Mouse (Mus musculus) layer of hippocampus, adult 2 months (tissue): ENCODE measurements at regions not wholly inside any gene's neighbourhood (a gene's known extent, or its start where the extent isn't known, plus 50 kb on each side); places are given as distances from the start of the nearest gene placed in this dataset.

Experiments
- DNase-seq, 2 experiments: peaks; one replicate each; pipeline ENCODE4 v3.0.0; 2022; ENCODE audit warnings: low spot score in 2 of 2
- H3K27ac ChIP-seq: fragments of 200-600 bp; 2 replicates; pipeline ENCODE4 v1.8.1; 2022
- H3K4me3 ChIP-seq: fragments of 200-600 bp; 2 replicates; pipeline ENCODE4 v1.8.1; 2022; ENCODE audit warnings: mild to moderate bottlenecking
- CTCF ChIP-seq: fragments of 200-600 bp; conservative IDR thresholded peaks from 2 replicates; pipeline ENCODE4 v1.8.1; 2022; ENCODE audit warnings: antibody characterized with exemption, mild to moderate bottlenecking, moderate library complexity

GRCm38 (mm10) chr3:119950070-119950469 lies 165.8 kb upstream of the Ptbp2 start:
- Histone ChIP-seq H3K27ac (peak overlapping the region; percentile 81), H3K4me3 (no peak overlapping the region)
- no peak for TF ChIP-seq CTCF
- no peak for DNase-seq

- H3K4me3 ChIP-seq, result peak overlapping the region; percentile 36
- no peak for TF ChIP-seq CTCF
- no peak for DNase-seq
- peak overlapping the region; percentile 81 for H3K27ac ChIP-seq
Measured at GRCm38 (mm10) chr3:119949620-119950019, 165.4 kb upstream of the Ptbp2 start.

GRCm38 (mm10) chr3:119949041-119949470 lies 164.8 kb upstream of the Ptbp2 start:
- Histone ChIP-seq H3K4me3 (peak overlapping the region; percentile 36; the same call in 1 of the 2 replicates), H3K27ac (peak overlapping the region; percentile 81; the same call in 1 of the 2 replicates)
- DNase-seq, result peak in 1 of 2 experiments; percentile 21
- TF ChIP-seq CTCF, result no peak

GRCm38 (mm10) chr3:119947126-119947525 lies 162.9 kb upstream of the Ptbp2 start:
- Histone ChIP-seq H3K4me3 (no peak overlapping the region), H3K27ac (no peak overlapping the region)
- no peak for DNase-seq
- no peak for TF ChIP-seq CTCF

GRCm38 (mm10) chr3:119944115-119944514 lies 159.8 kb upstream of the Ptbp2 start:
- no peak for DNase-seq
- H3K27ac ChIP-seq, result no peak overlapping the region
- TF ChIP-seq CTCF, result no peak
- no peak overlapping the region for H3K4me3 ChIP-seq

GRCm38 (mm10) chr3:119939091-119939490 lies 154.8 kb upstream of the Ptbp2 start:
- TF ChIP-seq CTCF, result no peak
- H3K27ac ChIP-seq, result peak overlapping the region; percentile 68
- no peak overlapping the region for H3K4me3 ChIP-seq
- no peak for DNase-seq

- no peak for TF ChIP-seq CTCF
- no peak for DNase-seq
- H3K27ac ChIP-seq, result peak overlapping the region; percentile 68
- no peak overlapping the region for H3K4me3 ChIP-seq
Measured at GRCm38 (mm10) chr3:119938425-119938824, 154.2 kb upstream of the Ptbp2 start.

GRCm38 (mm10) chr3:119936526-119936925 lies 152.3 kb upstream of the Ptbp2 start:
- no peak overlapping the region for H3K27ac ChIP-seq
- DNase-seq, result no peak
- H3K4me3 ChIP-seq, result no peak overlapping the region
- no peak for TF ChIP-seq CTCF

GRCm38 (mm10) chr3:119933049-119933511 lies 148.8 kb upstream of the Ptbp2 start:
- Histone ChIP-seq H3K27ac (peak overlapping the region; percentile 78), H3K4me3 (no peak overlapping the region)
- no peak for TF ChIP-seq CTCF
- DNase-seq, result peak; percentile 38 to 67

- Histone ChIP-seq H3K4me3 (no peak overlapping the region), H3K27ac (no peak overlapping the region)
- no peak for DNase-seq
- TF ChIP-seq CTCF, result no peak
Measured at GRCm38 (mm10) chr3:119928281-119928680, 144.0 kb upstream of the Ptbp2 start.

GRCm38 (mm10) chr3:119919501-119920141 lies 135.4 kb upstream of the Ptbp2 start:
- Histone ChIP-seq H3K4me3 (no peak overlapping the region), H3K27ac (no peak overlapping the region)
- TF ChIP-seq CTCF, result no peak
- DNase-seq, result no peak

- no peak for TF ChIP-seq CTCF
- H3K4me3 ChIP-seq, result no peak overlapping the region
- no peak overlapping the region for H3K27ac ChIP-seq
- no peak for DNase-seq
Measured at GRCm38 (mm10) chr3:119915984-119916865, 132.0 kb upstream of the Ptbp2 start.

GRCm38 (mm10) chr3:119911532-119911931 lies 127.3 kb upstream of the Ptbp2 start:
- no peak overlapping the region for H3K4me3 ChIP-seq
- TF ChIP-seq CTCF, result no peak
- H3K27ac ChIP-seq, result no peak overlapping the region
- DNase-seq, result no peak
